Mouse (Mus musculus): Measurements from ENCODE around the gene Tnfsf9. TPM values are rescaled to one million over a fixed set of nuclear protein-coding genes. Genes with fewer than 3 reads are reported as not detected.

Gene Tnfsf9
- 9.2 and 10.4 TPM in 2 replicates for polyA plus RNA-seq (2015; fragmentation: Nextera tagmentation; extraction: Ambion mirVana)

GRCm38 (mm10) chr17:57105181-57106034 lies at the start of gene Tnfsf9:
TSS of gene Tnfsf9 (plus strand) at chr17:57105325.
- Histone ChIP-seq H3K4me2 (ENCODE audit: low read depth, low read length) (peak within 1 kb of the TSS; percentile 59), H3K36me3 (ENCODE audit: control insufficient read depth, insufficient read depth, low read length) (no peaks in the 10 kb centered on the region), H3K27me3 (ENCODE audit: control insufficient read depth, insufficient read depth, low read length) (no peaks in the 10 kb centered on the region), H3K4me1 (ENCODE audit: control insufficient read depth, insufficient read depth, low read length) (peaks cover 10% of the 10 kb centered on the region; the same call in 1 of the 2 replicates), H3K27ac (ENCODE audit: low read length) (peak within 1 kb of the TSS; percentile 22), H3K4me3 (replicated peaks; ENCODE audit: low read length) (peak within 1 kb of the TSS; percentile 55), H3K9ac (ENCODE audit: low read length) (peak within 1 kb of the TSS; percentile 67), H3K9me3 (replicated peaks; ENCODE audit: control insufficient read depth, low read length) (no peaks in the 10 kb centered on the region)
- WGBS, result 1% methylated on average over 52 of the region's 61 CpGs
- ATAC-seq (ENCODE audit: insufficient read depth, low FRiP score), result peak; percentile 90

GRCm38 (mm10) chr17:57056246-57056645 lies 48.9 kb upstream of the Tnfsf9 start:
- Histone ChIP-seq H3K4me2 (ENCODE audit: low read depth, low read length) (no peak overlapping the region), H3K27ac (ENCODE audit: low read length) (no peak overlapping the region), H3K4me3 (replicated peaks; ENCODE audit: low read length) (no peak overlapping the region), H3K9me3 (replicated peaks; ENCODE audit: control insufficient read depth, low read length) (no peaks in the 10 kb centered on the region), H3K27me3 (ENCODE audit: control insufficient read depth, insufficient read depth, low read length) (no peaks in the 10 kb centered on the region; the same call in 1 of the 2 replicates), H3K4me1 (ENCODE audit: control insufficient read depth, insufficient read depth, low read length) (peaks cover 12% of the 10 kb centered on the region; the same call in 1 of the 2 replicates), H3K36me3 (ENCODE audit: control insufficient read depth, insufficient read depth, low read length) (peaks cover 3% of the 10 kb centered on the region; the same call in 1 of the 2 replicates), H3K9ac (ENCODE audit: low read length) (no peak overlapping the region)
- 78% methylated on average over 3 of the region's 3 CpGs for WGBS
- ATAC-seq (ENCODE audit: insufficient read depth, low FRiP score), result no peak

- Histone ChIP-seq H3K36me3 (ENCODE audit: control insufficient read depth, insufficient read depth, low read length) (no peaks in the 10 kb centered on the region), H3K27me3 (ENCODE audit: control insufficient read depth, insufficient read depth, low read length) (peaks cover 18% of the 10 kb centered on the region), H3K9ac (ENCODE audit: low read length) (peak within 1 kb of the TSS; percentile 86), H3K4me2 (ENCODE audit: low read depth, low read length) (peak within 1 kb of the TSS; percentile 94), H3K4me1 (ENCODE audit: control insufficient read depth, insufficient read depth, low read length) (peaks cover 12% of the 10 kb centered on the region; the same call in 1 of the 2 replicates), H3K4me3 (replicated peaks; ENCODE audit: low read length) (peak within 1 kb of the TSS; percentile 78), H3K27ac (ENCODE audit: low read length) (peak within 1 kb of the TSS; percentile 64), H3K9me3 (replicated peaks; ENCODE audit: control insufficient read depth, low read length) (no peaks in the 10 kb centered on the region)
- ATAC-seq (ENCODE audit: insufficient read depth, low FRiP score), result no peak
- 1% methylated on average over 19 of the region's 22 CpGs for WGBS
Measured at GRCm38 (mm10) chr17:57058891-57059485, 46.1 kb upstream of the Tnfsf9 start, which contains the start of gene Crb3. TSS of gene Crb3 (plus strand) at chr17:57059105.

GRCm38 (mm10) chr17:57059486-57059977 lies 45.6 kb upstream of the Tnfsf9 start, which contains the start of gene Slc25a23:
TSS of gene Slc25a23 (minus strand) at chr17:57059863.
- Histone ChIP-seq H3K27me3 (ENCODE audit: control insufficient read depth, insufficient read depth, low read length) (peaks cover 18% of the 10 kb centered on the region), H3K4me1 (ENCODE audit: control insufficient read depth, insufficient read depth, low read length) (peaks cover 12% of the 10 kb centered on the region; the same call in 1 of the 2 replicates), H3K36me3 (ENCODE audit: control insufficient read depth, insufficient read depth, low read length) (no peaks in the 10 kb centered on the region), H3K9me3 (replicated peaks; ENCODE audit: control insufficient read depth, low read length) (no peaks in the 10 kb centered on the region), H3K27ac (ENCODE audit: low read length) (peak within 1 kb of the TSS; percentile 87), H3K4me3 (replicated peaks; ENCODE audit: low read length) (peak within 1 kb of the TSS; percentile 78), H3K4me2 (ENCODE audit: low read depth, low read length) (peak within 1 kb of the TSS; percentile 94), H3K9ac (ENCODE audit: low read length) (peak within 1 kb of the TSS; percentile 86)
- peak; percentile 44; the same call in 1 of the 2 replicates for ATAC-seq (ENCODE audit: insufficient read depth, low FRiP score)
- under 1% methylated on average over 42 of the region's 45 CpGs for WGBS

- under 1% methylated on average over 44 of the region's 44 CpGs for WGBS
- no peaks in the 10 kb centered on the region for H3K9me3 ChIP-seq (replicated peaks; ENCODE audit: control insufficient read depth, low read length)
- peak overlapping the region; percentile 61 for H3K9ac ChIP-seq (ENCODE audit: low read length)
- peak; percentile 86 for ATAC-seq (ENCODE audit: insufficient read depth, low FRiP score)
- H3K4me3 ChIP-seq (replicated peaks; ENCODE audit: low read length), result peak overlapping the region; percentile 78
- H3K27me3 ChIP-seq (ENCODE audit: control insufficient read depth, insufficient read depth, low read length), result peaks cover 18% of the 10 kb centered on the region
- peak overlapping the region; percentile 87 for H3K27ac ChIP-seq (ENCODE audit: low read length)
- H3K4me2 ChIP-seq (ENCODE audit: low read depth, low read length), result peak overlapping the region; percentile 94
- H3K4me1 ChIP-seq (ENCODE audit: control insufficient read depth, insufficient read depth, low read length), result peaks cover 12% of the 10 kb centered on the region; the same call in 1 of the 2 replicates
- H3K36me3 ChIP-seq (ENCODE audit: control insufficient read depth, insufficient read depth, low read length), result no peaks in the 10 kb centered on the region
Measured at GRCm38 (mm10) chr17:57060231-57060801, 44.8 kb upstream of the Tnfsf9 start.

DNA sequence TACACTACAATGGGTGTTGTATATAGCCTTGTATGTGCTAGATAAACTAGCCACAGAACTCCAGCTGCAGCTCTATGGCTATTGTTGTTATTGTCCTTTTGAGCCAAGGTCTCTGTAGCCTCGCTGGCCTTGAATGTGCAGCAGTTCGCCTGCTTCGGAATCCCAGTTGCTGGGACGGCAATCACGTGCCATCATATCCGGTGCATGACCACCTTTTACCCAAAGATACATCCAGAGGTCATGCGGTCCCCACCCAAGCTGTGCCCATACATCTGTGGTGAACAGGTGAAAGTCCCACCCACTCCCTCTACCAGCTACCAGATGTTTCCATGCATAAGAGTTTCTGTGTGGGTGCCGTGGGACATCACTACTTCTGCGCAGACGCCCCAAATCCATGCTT lies 44.1 kb upstream of the Tnfsf9 start:
- WGBS, result 33% methylated on average over 10 of the region's 10 CpGs
- Histone ChIP-seq H3K4me1 (ENCODE audit: control insufficient read depth, insufficient read depth, low read length) (peaks cover 12% of the 10 kb centered on the region; the same call in 1 of the 2 replicates), H3K27me3 (ENCODE audit: control insufficient read depth, insufficient read depth, low read length) (peaks cover 18% of the 10 kb centered on the region), H3K4me3 (replicated peaks; ENCODE audit: low read length) (peak overlapping the region; percentile 78), H3K36me3 (ENCODE audit: control insufficient read depth, insufficient read depth, low read length) (no peaks in the 10 kb centered on the region), H3K27ac (ENCODE audit: low read length) (peak overlapping the region; percentile 72; the same call in 1 of the 2 replicates), H3K9ac (ENCODE audit: low read length) (no peak overlapping the region), H3K4me2 (ENCODE audit: low read depth, low read length) (peak overlapping the region; percentile 94), H3K9me3 (replicated peaks; ENCODE audit: control insufficient read depth, low read length) (no peaks in the 10 kb centered on the region)
- ATAC-seq (ENCODE audit: insufficient read depth, low FRiP score), result no peak

- H3K9ac ChIP-seq (ENCODE audit: low read length), result peak overlapping the region; percentile 75
- H3K27me3 ChIP-seq (ENCODE audit: control insufficient read depth, insufficient read depth, low read length), result peaks cover 18% of the 10 kb centered on the region
- peak; percentile 74 for ATAC-seq (ENCODE audit: insufficient read depth, low FRiP score)
- peaks cover 12% of the 10 kb centered on the region; the same call in 1 of the 2 replicates for H3K4me1 ChIP-seq (ENCODE audit: control insufficient read depth, insufficient read depth, low read length)
- H3K9me3 ChIP-seq (replicated peaks; ENCODE audit: control insufficient read depth, low read length), result no peaks in the 10 kb centered on the region
- H3K27ac ChIP-seq (ENCODE audit: low read length), result peak overlapping the region; percentile 90
- H3K4me2 ChIP-seq (ENCODE audit: low read depth, low read length), result peak overlapping the region; percentile 49
- H3K36me3 ChIP-seq (ENCODE audit: control insufficient read depth, insufficient read depth, low read length), result no peaks in the 10 kb centered on the region
- peak overlapping the region; percentile 60 for H3K4me3 ChIP-seq (replicated peaks; ENCODE audit: low read length)
- WGBS, result 1% methylated on average over 39 of the region's 39 CpGs
Measured at GRCm38 (mm10) chr17:57062011-57062521, 43.1 kb upstream of the Tnfsf9 start.

DNA sequence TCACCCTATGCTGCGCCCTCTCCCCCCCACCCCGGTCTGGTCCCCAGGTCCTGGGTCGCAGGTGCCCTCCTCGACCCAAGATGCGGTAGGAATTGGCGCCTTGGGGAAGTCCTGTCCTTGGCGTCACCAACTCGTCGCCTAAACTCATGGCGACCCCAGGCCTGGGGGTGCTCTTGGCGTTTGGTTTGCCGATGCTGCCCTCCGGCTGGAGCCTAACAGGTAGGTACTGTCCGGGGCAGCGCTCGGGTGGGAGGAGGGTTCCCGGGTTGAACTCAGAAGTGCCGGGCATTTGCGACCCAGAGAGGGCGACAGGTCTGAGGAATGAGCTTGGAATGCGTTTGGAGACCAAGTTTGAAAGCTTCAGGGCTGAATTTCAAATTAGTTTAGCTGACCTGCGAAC lies 42.6 kb upstream of the Tnfsf9 start:
- Histone ChIP-seq H3K4me2 (ENCODE audit: low read depth, low read length) (peak overlapping the region; percentile 49), H3K9me3 (replicated peaks; ENCODE audit: control insufficient read depth, low read length) (no peaks in the 10 kb centered on the region), H3K27ac (ENCODE audit: low read length) (peak overlapping the region; percentile 90), H3K27me3 (ENCODE audit: control insufficient read depth, insufficient read depth, low read length) (peaks cover 18% of the 10 kb centered on the region), H3K9ac (ENCODE audit: low read length) (peak overlapping the region; percentile 75), H3K36me3 (ENCODE audit: control insufficient read depth, insufficient read depth, low read length) (no peaks in the 10 kb centered on the region), H3K4me1 (ENCODE audit: control insufficient read depth, insufficient read depth, low read length) (peaks cover 12% of the 10 kb centered on the region; the same call in 1 of the 2 replicates), H3K4me3 (replicated peaks; ENCODE audit: low read length) (peak overlapping the region; percentile 60)
- ATAC-seq (ENCODE audit: insufficient read depth, low FRiP score), result no peak
- 2% methylated on average over 22 of the region's 22 CpGs for WGBS
